Mouse (Mus musculus) lung, adult 10 weeks (tissue): ENCODE measurements around the gene Mtfmt. TPM values are rescaled to one million over a fixed set of nuclear protein-coding genes. Genes with fewer than 3 reads are reported as not detected.

ENCODE experiments used
- polyA plus RNA-seq: library from polyadenylated mRNA; stranded (reverse); fragments of 350-450 nt; fragmentation: Illumina TruSeq; extraction: RNeasy Lipid Tissue Mini Kit (QIAGEN cat#74804); gene quantifications from one replicate; pipeline ENCODE4 v1.2.3, GENCODE M21; 2014; ENCODE audit warnings: low read depth, low replicate concordance; ENCODE audit not compliant: insufficient read depth

The Mtfmt gene
- 5.8 TPM for polyA plus RNA-seq

DNA sequence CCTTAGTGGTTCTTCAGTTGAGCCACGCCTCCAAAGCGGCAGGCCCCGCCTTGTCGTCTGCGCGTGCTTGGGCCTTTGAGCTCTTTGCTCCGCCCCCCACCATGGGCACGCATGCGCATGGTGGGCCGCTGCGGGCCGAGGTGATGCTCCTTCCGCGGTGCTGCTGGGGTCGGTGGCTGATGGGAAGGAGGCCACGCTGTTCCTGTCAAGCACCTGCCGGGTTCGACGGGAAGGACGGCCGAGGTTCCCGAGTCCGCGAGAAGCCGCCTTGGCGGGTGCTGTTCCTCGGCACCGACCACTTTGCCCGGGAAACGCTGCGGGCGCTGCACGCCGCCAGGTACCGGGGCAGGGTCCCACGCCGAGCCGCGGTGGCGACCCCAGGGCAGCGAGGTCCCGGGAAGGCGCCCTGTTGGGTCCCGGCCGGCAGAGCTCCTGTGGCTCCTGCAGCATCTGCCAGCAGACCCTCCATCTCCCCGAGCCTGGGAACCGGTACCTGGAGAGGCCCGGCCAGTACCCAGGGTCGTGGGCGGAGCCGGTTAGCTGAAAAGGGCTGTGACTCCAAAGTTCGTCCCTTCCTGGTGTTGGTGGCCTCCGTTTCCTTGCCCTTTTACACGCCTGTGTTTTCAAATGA is at the start of gene Mtfmt:
Mtfmt (plus strand) TSS at position 112 of the 631 bp plus-strand sequence.

DNA sequence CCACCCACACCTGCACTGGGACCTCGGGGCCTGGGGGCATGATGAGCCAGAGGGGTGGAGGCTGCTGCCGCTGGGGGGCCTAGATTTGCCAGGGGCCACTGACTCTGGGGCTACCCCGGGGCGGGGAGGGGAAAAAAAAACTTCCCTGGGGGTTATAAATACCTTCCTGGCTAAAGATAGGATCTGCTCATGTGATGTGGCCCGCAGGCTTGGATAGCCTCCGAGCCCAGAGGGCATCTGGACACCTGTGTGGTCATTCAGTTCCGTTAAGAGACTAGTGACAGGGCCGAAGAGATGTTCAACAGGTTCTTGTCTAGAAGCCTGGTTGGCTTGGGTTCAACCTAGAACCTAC is 44.0 kb upstream of the Mtfmt start, which contains the start of gene Kbtbd13:
Kbtbd13 (minus strand) TSS at position 40 of the 352 bp plus-strand sequence.

GRCm38 (mm10) chr9:65398279-65398678 is 37.3 kb upstream of the Mtfmt start, which contains the start of gene Rasl12:
Gene Rasl12 (plus strand): TSS chr9:65398506.

DNA sequence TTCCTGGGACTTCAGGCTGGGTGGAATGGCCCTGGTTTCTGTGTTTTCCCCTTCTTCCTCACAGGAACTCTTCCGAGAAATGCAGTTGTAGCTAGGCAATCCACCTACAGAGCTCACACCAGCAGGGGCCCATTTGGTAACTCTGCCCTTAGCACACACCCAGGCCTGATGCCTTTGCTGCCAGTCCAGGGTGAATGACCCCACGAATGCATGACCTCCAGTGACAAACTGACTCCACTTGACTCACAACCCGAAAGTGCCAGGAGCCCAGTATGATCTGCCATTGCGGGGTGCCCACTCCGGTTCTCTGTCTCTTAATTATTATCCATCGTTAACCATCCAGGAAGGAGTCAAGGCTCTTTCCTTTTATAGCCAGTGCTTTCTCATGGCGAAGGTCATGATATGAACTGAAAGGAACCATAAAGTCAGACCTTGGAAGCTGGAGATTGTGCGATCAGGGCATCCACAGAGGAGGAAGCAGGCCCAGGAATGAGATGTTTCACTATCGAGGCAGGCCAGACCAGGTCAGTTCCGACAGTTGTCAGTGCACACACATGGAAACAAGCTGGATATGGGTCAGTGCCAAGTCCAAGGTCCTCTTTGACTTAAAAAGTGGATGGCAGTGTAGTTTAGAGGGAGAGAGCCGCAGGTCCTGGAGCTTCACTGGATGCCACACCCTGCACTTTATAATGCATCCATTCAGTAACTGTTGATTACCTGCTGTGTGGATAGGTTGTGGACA is 12.7 kb upstream of the Mtfmt start, which contains the start of gene Slc51b:
Slc51b (minus strand) TSS at position 196 of the 742 bp plus-strand sequence.

DNA sequence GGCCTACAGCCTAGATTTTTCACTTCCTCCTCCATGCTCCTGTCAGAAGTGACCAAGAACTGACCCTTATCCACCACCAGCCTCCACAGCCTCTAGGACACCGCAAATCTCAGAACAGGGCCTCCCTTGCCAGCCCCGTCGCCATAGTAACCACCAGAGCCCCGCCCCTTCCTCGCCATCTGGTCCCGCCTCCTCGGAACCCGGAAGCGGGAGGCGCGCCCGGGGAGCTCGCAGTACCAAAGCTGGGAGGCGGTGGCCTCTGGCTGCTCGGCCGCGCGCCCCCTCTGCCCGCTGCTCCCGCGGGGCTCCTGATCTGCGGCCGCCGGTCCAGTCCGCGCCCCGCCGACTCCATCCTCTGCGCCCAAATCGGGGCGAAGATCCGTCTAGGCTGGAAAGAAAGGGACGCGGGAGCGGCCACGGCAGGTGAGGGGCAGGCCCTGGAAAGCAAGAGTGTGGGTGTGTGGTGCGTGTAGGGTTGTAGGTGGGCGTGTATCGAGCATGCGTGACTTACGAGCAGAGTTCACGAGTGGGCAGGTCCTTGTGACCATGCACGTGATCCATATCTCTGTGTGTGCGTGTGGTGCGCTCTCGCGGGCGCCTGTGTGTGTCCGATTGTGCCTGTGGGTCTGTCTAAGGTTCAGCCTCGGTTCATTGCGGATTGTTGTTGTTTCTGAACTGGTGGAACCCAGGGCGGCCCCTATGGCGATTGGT is 25.3 kb downstream of the Mtfmt start, which contains the start of gene Spg21:
Spg21 (plus strand) TSS at position 216 of the 711 bp plus-strand sequence.

Other genes starting within 250 kb of the Mtfmt start
- 3.9 TPM for gene Parp16, start 240.4 kb upstream of the Mtfmt start, polyA plus RNA-seq
- gene Cilp, start 170.6 kb upstream of the Mtfmt start, polyA plus RNA-seq, result 1.4 TPM
- gene Clpx, start 141.5 kb upstream of the Mtfmt start, polyA plus RNA-seq, result 20.5 TPM
- gene Pdcd7, start 89.7 kb upstream of the Mtfmt start, polyA plus RNA-seq, result 9.4 TPM
- gene Ubap1l, start 74.7 kb upstream of the Mtfmt start, polyA plus RNA-seq, result not detected
- 0.69 TPM for gene Kbtbd13, start 44.1 kb upstream of the Mtfmt start, polyA plus RNA-seq
- gene Rasl12, start 37.3 kb upstream of the Mtfmt start, polyA plus RNA-seq, result 39.8 TPM
- gene Slc51b, start 12.8 kb upstream of the Mtfmt start, polyA plus RNA-seq, result not detected
- gene Spg21, start 25.2 kb downstream of the Mtfmt start, polyA plus RNA-seq, result 40.1 TPM
- gene Ankdd1a, start 84.4 kb downstream of the Mtfmt start, polyA plus RNA-seq, result not detected
- gene Plekho2, start 144.3 kb downstream of the Mtfmt start, polyA plus RNA-seq, result 15.6 TPM
- gene Pif1, start 151.4 kb downstream of the Mtfmt start, polyA plus RNA-seq, result 0.07 TPM
- gene Rbpms2, start 193.9 kb downstream of the Mtfmt start, polyA plus RNA-seq, result 5.5 TPM
- gene Oaz2, start 232.2 kb downstream of the Mtfmt start, polyA plus RNA-seq, result 239 TPM